Mouse (Mus musculus) urinary bladder, postnatal 10 days (tissue): ENCODE data around the gene Csad.

ENCODE experiments used
- DNase-seq: peaks from one replicate; pipeline ENCODE4 v3.0.0; 2022; ENCODE audit warnings: low spot score

Csad gene

DNA sequence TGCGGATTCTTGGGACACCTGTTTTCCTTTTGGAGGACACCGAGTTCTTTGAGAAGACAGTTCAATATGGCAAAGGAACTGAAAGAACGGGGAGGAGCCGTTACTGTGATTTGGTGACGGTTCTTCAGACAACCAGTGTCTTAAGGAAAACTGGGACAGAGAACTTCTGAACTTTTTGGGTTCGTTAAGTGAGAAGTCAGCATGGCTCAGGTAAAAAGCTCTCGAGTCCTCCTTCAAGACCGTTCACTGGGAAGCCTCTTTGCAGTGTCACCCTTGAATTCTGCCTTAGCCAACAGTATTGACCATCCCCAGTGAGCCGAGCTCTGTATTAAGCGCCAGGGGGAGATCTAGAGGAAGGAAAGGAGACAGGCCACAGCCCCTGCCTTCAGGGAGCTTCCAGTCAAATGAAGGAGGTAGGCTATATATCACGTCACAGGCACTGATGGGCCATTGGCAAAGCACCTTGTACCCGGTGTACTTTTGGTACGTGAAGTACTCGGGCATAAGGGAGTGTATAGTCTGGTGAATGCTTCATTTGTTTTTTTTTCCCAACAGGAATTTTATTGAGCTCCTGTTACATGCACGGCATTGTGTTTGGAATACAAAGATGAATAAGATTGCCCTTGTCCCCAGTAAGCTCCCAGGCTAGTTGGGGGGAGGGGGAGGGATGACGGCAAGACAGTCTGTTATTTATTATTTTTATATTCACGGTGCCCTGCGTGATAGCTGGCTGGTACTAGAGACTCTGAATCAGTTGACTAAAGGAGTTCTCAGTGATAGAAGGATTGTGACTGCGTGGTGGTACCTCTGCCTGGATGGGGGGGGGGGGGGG is at the start of gene Csad:
Csad (minus strand) TSS at position 51 of the 832 bp plus-strand sequence.
- DNase-seq: no peak

GRCm38 (mm10) chr15:102250521-102250920 is 46.0 kb upstream of the Csad start:
- no peak for DNase-seq

DNA sequence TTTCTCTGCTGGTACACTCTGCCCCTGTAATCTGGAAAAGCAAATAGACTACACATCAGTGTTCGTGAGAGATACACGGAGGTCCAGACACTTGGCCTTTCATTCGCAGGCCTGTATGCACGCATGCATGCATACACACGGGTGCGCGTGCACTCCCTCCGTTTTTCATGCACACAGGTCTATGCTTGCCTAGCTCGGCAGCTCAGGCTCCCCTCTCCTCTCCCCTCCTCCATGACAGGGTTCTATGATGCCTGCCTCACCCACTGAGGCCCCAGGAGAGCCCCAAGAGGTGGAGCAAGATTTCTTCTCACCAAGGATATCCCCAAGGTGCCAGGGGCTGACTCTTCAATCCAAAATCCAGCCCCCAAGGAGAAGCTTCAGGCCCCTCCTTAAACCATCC is 45.4 kb upstream of the Csad start:
- DNase-seq: no peak

GRCm38 (mm10) chr15:102249251-102249691 is 44.7 kb upstream of the Csad start:
- DNase-seq: no peak

DNA sequence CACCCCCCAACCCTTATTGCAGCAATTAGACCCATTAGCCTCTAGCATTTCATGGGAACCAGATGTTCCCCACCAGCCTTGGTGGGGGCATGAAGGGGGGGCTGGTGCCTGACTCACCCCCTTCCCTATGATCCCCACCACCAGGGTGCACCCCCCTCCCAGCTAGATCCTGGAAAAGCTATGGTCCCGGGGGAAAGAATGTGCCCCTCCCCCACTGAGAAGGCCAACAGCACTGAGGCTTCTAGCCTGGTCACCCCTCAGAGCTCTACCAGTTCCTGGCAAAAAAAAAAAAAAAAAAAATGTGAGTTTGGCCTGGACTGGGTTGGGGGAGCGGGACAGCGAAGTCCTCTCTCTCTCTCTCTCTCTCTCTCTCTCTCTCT is 44.3 kb upstream of the Csad start:
- DNase-seq: no peak

GRCm38 (mm10) chr15:102248131-102248811 is 43.7 kb upstream of the Csad start:
- no peak for DNase-seq

DNA sequence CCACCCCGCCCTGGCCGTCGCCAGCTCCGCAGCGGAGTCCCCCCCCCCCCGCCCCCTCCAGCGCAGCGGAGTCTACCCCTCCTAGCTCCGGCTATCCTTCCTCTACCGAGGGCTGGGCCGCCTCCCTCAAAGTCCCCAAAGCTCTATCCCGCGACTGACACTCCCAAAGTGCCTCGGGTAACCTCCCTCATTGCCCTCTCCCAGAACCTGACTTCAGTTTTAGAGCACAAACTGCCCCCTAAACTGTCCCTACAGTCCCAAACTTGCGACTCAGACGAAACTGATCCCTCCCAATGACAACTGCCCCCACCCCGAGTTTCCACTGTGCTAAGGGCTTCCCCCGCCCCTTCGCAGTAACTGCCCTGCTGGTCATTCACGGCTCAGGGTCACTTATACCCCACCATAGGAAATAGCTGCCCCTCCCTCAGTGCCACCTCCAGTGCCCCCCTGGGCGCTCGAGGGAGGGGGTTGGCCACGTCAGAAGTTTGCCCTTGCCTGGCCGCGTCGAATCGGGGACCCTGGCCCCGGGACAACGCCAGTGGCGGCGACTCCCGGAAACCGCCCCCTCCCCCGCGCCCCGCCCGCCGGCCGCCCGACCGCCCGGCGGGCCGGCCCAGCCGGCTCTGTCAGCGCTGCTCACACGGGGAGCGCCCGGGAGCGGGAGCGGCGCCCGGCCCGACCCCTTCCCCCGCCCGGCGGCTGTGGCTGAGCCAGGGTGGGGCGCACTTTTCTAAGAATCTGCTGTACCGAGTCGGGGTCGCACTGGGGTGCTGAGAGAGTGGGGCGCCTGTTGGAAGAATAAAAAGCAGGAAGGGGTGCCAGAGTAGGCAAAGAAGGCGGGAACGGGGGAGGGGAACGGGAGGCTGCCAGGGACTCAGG is 43.0 kb upstream of the Csad start:
- DNase-seq: no peak

- peak; percentile 90 for DNase-seq
Observed at GRCm38 (mm10) chr15:102246866-102247251, 42.3 kb upstream of the Csad start.

DNA sequence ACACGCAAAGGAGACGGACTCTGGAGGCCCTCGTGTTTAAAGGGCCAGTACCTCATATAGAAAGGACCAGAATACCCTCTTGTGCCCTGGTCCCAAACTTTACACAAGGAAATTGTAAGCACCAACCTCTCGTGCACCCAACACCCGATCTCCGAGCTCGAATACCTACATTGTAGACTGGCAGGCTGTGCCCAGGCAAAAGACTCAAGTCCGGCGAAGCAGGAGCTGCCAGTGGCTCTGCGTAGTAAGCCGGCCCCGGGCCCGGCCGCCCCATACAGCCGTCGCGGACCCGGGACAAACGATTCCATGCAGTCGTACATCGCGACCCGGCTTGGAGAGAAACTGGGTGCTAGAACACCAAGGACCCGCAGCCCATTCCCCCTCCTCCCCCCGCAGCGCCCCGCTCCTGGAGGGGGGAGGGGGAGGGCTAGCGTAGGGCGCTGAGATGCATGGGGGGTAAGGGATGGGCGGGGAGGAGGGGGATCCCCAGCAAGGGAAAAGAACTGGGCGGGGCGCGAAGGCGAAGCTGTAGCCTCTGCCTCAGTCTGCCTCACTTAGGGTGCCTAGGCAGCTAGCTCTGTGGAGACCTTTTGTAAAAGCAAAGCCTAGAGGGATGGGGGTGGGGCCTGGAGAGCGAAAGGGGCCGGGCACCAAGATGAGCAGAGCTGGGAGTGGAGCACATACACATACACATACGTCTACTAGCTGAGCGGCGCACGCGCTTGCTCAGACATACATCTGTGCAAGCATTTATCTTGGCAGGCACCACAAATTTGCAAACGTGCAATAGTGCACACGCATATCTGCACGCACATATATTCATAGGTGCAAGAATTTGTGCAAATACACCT is 41.6 kb upstream of the Csad start:
- DNase-seq: no peak

GRCm38 (mm10) chr15:102245461-102245881 is 40.9 kb upstream of the Csad start:
- DNase-seq: no peak

- DNase-seq: no peak
Observed at GRCm38 (mm10) chr15:102244306-102245191, 40.0 kb upstream of the Csad start.

DNA sequence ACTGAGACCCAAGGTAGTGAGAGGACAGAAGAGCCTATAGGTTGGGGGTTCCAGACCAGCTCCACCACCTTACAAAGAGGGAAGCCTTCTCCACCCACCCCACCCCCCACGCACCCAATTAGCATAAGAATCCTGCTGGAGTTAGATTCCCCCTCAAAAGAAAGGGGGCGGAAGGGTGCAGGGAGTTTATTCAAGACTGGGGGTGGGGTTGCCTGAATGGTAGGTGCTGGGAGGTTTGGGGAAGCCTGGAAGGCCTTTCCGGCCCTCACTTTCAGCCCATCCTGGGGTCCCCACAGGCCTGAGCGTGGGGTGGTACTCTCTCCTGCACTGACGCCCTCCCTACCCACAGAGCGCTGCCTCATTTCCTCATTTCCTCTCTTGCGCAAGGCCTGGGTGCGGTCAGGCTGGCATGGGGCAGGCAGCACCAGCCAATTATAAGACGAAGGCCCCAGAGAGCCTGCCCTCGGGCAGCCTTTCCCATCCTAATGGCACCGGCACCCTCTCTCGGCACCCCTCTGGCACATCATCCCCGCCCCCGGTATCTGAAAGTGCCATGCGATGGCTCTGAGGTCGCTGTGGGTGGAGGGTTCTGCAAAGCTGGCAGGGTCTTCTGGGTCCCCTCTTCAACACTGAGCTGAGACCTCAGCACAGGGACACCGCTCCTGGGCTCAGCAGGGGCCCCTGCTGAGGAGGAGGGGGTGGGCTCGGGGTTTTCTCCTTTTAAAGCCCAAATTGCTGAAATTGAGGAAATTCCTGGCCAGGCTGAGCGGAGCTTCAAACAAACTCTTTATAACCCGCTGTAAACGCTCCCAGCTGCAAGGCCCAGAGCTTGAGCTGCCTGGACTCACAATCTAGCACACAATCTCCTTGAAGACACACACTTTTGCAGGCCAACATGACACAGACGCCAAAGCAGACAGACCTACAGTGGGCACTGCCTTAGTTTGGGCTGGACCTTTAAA is 39.0 kb upstream of the Csad start:
- DNase-seq: no peak

DNA sequence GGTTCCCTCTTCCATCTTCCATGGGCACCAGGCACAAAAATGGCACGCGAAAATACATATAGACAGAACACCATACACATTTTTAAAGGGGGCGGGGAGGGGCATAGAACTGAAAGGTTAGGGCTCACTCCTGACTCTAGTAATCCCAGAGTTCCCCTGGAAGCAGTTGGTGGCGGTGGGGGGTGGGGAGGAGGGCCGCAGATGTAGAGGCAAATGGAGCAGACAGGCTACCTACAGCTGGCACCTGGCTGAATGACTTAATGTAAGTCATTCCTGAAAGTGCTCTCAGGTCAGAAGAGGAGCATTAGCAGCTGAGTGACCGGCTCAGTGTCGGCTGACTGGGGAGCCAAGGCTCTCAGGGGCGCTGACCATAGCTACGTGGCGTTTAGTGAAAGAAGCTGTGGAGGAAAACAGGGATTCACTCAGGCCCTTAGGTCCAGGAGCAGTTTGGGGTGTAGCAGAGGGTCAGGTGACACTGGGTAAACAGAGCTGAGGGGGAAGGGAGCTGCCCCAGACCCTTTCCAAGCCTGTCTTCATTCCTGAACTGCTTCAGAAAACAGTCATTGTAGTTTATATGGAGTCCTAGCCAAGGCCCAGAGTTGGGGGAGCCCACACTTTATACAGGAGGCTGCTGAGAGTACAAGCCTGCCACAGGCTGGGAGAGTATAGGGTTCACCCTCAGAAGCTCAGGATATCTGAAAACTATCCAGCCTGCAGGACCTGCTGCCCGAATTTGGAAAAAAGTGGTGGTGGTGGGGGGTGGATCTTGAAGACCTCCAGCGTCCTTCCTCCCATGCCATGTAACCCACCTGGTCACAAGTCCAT is 38.1 kb upstream of the Csad start:
- DNase-seq: no peak

DNA sequence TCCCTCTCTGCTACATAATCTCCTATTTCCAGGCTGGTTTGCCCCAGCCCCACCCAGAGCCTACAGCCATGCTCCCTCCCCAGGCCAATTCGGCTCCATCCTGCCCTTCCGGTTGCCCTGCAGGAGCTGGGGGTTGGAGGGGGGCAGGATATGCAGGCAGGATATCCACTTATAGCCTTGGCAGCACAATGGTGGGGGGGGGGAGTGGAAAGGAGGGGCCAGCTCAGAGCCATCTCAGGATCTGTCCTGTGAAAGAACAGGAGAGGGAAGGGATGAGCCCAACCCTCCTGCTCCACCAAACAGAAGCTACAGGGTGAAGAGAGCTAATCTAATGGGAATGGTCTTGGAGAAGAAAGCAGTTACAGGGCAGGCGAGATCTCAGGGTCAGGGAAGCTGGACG is 36.1 kb upstream of the Csad start:
- DNase-seq: no peak

- DNase-seq: no peak
Observed at GRCm38 (mm10) chr15:102239851-102240250, 35.3 kb upstream of the Csad start.

DNA sequence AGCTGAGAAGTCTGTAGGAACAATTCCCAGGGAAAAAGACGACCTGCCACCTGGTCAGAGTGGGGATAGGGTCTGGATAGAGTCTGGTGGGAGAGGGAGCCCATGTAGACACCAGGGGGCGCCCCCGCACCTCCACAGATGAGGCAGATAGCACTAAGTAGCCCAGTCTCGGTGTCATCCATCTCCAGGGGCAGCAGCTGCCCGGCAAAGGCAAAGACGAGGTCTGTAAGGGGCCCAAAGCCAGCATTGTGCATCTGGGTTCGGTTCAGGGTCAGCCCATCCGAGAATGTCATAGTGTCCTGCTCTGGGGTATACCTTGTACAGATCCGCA is 34.7 kb upstream of the Csad start:
- no peak for DNase-seq

GRCm38 (mm10) chr15:102238543-102239259 is 34.2 kb upstream of the Csad start:
- DNase-seq: no peak
